In the genomic region with DNA sequence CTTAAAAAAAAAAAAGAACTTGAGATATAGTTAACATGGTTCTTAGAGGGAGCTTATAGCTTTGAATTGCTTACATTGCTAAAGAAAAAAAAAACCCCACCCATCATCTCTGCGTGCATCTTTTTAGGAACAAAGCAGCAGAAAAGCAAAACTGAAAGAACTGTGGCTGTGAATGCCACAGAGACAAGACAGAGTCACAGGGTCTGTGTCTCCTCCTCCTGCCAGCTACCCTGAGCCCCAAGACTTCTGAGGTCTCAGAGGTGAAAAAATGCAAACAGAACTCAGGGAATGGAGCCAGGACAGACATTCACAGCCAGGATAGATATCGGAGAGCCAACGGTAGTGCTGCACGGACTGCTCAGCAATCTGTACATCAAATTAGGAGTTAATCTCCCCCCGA, we compare ENCODE assay signal across 11 mouse cellular contexts. TPM values are rescaled to one million over a fixed set of nuclear protein-coding genes. Genes with fewer than 3 reads are reported as not detected.
A peak's percentile ranks its signal among the peaks of the same experiment; 100 is the strongest.
DNase-seq lines count a peak whose midpoint lies in the region; ATAC-seq and TF ChIP-seq lines count a peak whose summit lies in the region.
"Had no signal": no experiment of that assay in that cellular context is flagged by ENCODE, and none has a peak within 500 bp of the region (broad histone marks: within the 10 kb centered on the region; RNA-seq: fewer than 3 reads in every experiment).

No protein-coding gene starts in this region.

- no peaks in the 10 kb centered on the region for H3K4me1 ChIP-seq in forebrain, postnatal 0 days (ENCODE audit: insufficient read depth)
- H3K4me1 ChIP-seq in forebrain, embryonic 11.5 days (replicated peaks; ENCODE audit: control insufficient read depth, insufficient read depth, low read length): no peaks in the 10 kb centered on the region
- peaks cover 33% of the 10 kb centered on the region for H3K4me1 ChIP-seq in liver, postnatal 0 days (ENCODE audit: insufficient read depth)
- H3K4me1 ChIP-seq in midbrain, embryonic 14.5 days (ENCODE audit: control insufficient read depth, insufficient read depth, low read length): no peaks in the 10 kb centered on the region
- H3K4me1 ChIP-seq: forebrain, embryonic 10.5 days; midbrain, embryonic 10.5 days had no signal

- intact Hi-C loops in left cerebral cortex, adult 2 months (cut with DNase I): loop anchor here (5.0 kb wide), 1 partner anchor 154 kb away; no protein-coding TSS in a partner anchor
- intact Hi-C loops in left cerebral cortex, postnatal 10 days (cut with DNase I): no loop called here

- DNase-seq in forebrain, postnatal 0 days: no peak
- no peak for DNase-seq in forebrain, embryonic 11.5 days (ENCODE audit: low spot score)
- peak; percentile 39 to 51 for DNase-seq in B cell, adult 2 months
- peak; percentile 27 for DNase-seq in c-Kit-negative CD71-positive TER-119-positive erythroid progenitor cells, embryonic 14.5 days (ENCODE audit: low read depth, low spot score)
- no peak for DNase-seq in liver, postnatal 0 days
- DNase-seq in left cerebral cortex, adult 2 months (ENCODE audit: extremely low spot score in 1 of 2, low spot score in 2 of 2): no peak
- no peak for DNase-seq in midbrain, embryonic 14.5 days
- DNase-seq in left cerebral cortex, postnatal 10 days (ENCODE audit: extremely low spot score in 1 of 2, low spot score in 2 of 2): no peak

- 46% methylated on average over 5 of the region's 5 CpGs for WGBS in forebrain, postnatal 0 days
- 84% methylated on average over 5 of the region's 5 CpGs for WGBS in forebrain, embryonic 11.5 days
- 32% methylated on average over 5 of the region's 5 CpGs for WGBS in liver, postnatal 0 days (ENCODE audit: insufficient replicate concordance)
- 88% methylated on average over 5 of the region's 5 CpGs for WGBS in midbrain, embryonic 14.5 days

- peak overlapping the region; percentile 6; the same call in 1 of the 2 replicates for H3K9ac ChIP-seq in forebrain, postnatal 0 days
- H3K9ac ChIP-seq in forebrain, embryonic 11.5 days (ENCODE audit: low read length): no peak overlapping the region
- peak overlapping the region; percentile 50 for H3K9ac ChIP-seq in liver, postnatal 0 days (replicated peaks)
- H3K9ac ChIP-seq in midbrain, embryonic 14.5 days (replicated peaks; ENCODE audit: low read length): no peak overlapping the region

- no peak overlapping the region for H3K4me3 ChIP-seq in forebrain, postnatal 0 days (ENCODE audit: low read depth, low read length)
- H3K4me3 ChIP-seq in forebrain, embryonic 11.5 days (ENCODE audit: low read depth, low read length): no peak overlapping the region
- peak overlapping the region; percentile 41 for H3K4me3 ChIP-seq in liver, postnatal 0 days (ENCODE audit: low read depth, low read length)
- H3K4me3 ChIP-seq in left cerebral cortex, adult 2 months: no peak overlapping the region
- H3K4me3 ChIP-seq in midbrain, embryonic 14.5 days (replicated peaks; ENCODE audit: low read depth, low read length): no peak overlapping the region
- H3K4me3 ChIP-seq: forebrain, embryonic 10.5 days; midbrain, embryonic 10.5 days had no signal

- H3K9me3 ChIP-seq in forebrain, postnatal 0 days (ENCODE audit: low read length): no peaks in the 10 kb centered on the region
- H3K9me3 ChIP-seq in forebrain, embryonic 11.5 days (ENCODE audit: control insufficient read depth, low read length): no peaks in the 10 kb centered on the region
- no peaks in the 10 kb centered on the region for H3K9me3 ChIP-seq in liver, postnatal 0 days (ENCODE audit: low read length)
- no peaks in the 10 kb centered on the region for H3K9me3 ChIP-seq in midbrain, embryonic 14.5 days (ENCODE audit: control insufficient read depth, low read length)
- H3K9me3 ChIP-seq: forebrain, embryonic 10.5 days; midbrain, embryonic 10.5 days had no signal

- no peak overlapping the region; the same call in 1 of the 2 replicates for H3K27ac ChIP-seq in forebrain, postnatal 0 days (ENCODE audit: low read depth, low read length)
- no peak overlapping the region for H3K27ac ChIP-seq in forebrain, embryonic 11.5 days (ENCODE audit: low read depth, low read length)
- H3K27ac ChIP-seq in liver, postnatal 0 days (ENCODE audit: low read depth): peak overlapping the region; percentile 74
- no peak overlapping the region for H3K27ac ChIP-seq in left cerebral cortex, adult 2 months
- H3K27ac ChIP-seq in midbrain, embryonic 14.5 days (replicated peaks; ENCODE audit: low read depth, low read length): no peak overlapping the region
- H3K27ac ChIP-seq: forebrain, embryonic 10.5 days; kidney, postnatal 0 days; midbrain, embryonic 10.5 days had no signal

- H3K27me3 ChIP-seq in forebrain, postnatal 0 days (ENCODE audit: insufficient read depth, low read length): no peaks in the 10 kb centered on the region
- no peaks in the 10 kb centered on the region for H3K27me3 ChIP-seq in forebrain, embryonic 11.5 days (ENCODE audit: control insufficient read depth, insufficient read depth, low read length)
- H3K27me3 ChIP-seq in liver, postnatal 0 days (ENCODE audit: insufficient read depth, low read length): no peaks in the 10 kb centered on the region
- no peaks in the 10 kb centered on the region for H3K27me3 ChIP-seq in midbrain, embryonic 14.5 days (ENCODE audit: control insufficient read depth, insufficient read depth, low read length)

- TF ChIP-seq EP300 in liver, postnatal 0 days (IDR thresholded peaks at IDR 0.05; ENCODE audit: low read depth): no peak

- H3K4me2 ChIP-seq in forebrain, postnatal 0 days (ENCODE audit: low read depth): no peak overlapping the region
- no peak overlapping the region for H3K4me2 ChIP-seq in forebrain, embryonic 11.5 days (ENCODE audit: low read depth, low read length, severe bottlenecking)
- peak overlapping the region; percentile 68 for H3K4me2 ChIP-seq in liver, postnatal 0 days (ENCODE audit: low read depth, low read length)
- H3K4me2 ChIP-seq in midbrain, embryonic 14.5 days (ENCODE audit: low read length): no peak overlapping the region

- TF ChIP-seq CTCF in forebrain, postnatal 0 days (IDR thresholded peaks at IDR 0.05; ENCODE audit: low read depth): no peak
- TF ChIP-seq CTCF in liver, postnatal 0 days (IDR thresholded peaks at IDR 0.05; ENCODE audit: low read depth): no peak
- TF ChIP-seq CTCF in left cerebral cortex, adult 2 months (IDR thresholded peaks at IDR 0.05): no peak

- ATAC-seq in forebrain, postnatal 0 days: no peak
- no peak for ATAC-seq in forebrain, embryonic 11.5 days (replicated peaks; ENCODE audit: low FRiP score)
- peak; percentile 21 for ATAC-seq in liver, postnatal 0 days
- no peak for ATAC-seq in midbrain, embryonic 14.5 days (ENCODE audit: low FRiP score, low TSS enrichment)

- no peaks in the 10 kb centered on the region for H3K36me3 ChIP-seq in forebrain, postnatal 0 days (ENCODE audit: insufficient read depth)
- no peaks in the 10 kb centered on the region for H3K36me3 ChIP-seq in forebrain, embryonic 11.5 days (ENCODE audit: control insufficient read depth, insufficient read depth, low read length)
- no peaks in the 10 kb centered on the region for H3K36me3 ChIP-seq in liver, postnatal 0 days (replicated peaks; ENCODE audit: insufficient read depth, low read length)
- no peaks in the 10 kb centered on the region for H3K36me3 ChIP-seq in midbrain, embryonic 14.5 days (ENCODE audit: control insufficient read depth, insufficient read depth, low read length)
- H3K36me3 ChIP-seq: forebrain, embryonic 10.5 days; midbrain, embryonic 10.5 days had no signal

RNA-seq across cellular contexts. Expression of gene Unc50, which starts 48.0 kb away (rescaled TPM):
- 78.3 and 88.8 TPM in 2 replicates for total RNA-seq in forebrain, postnatal 0 days (2014; rRNA removed)
- 125 and 139 TPM in 2 replicates for polyA plus RNA-seq in forebrain, postnatal 0 days (2015; fragmentation: Nextera tagmentation; extraction: Ambion mirVana)
- 115 and 131 TPM in 2 replicates for polyA plus RNA-seq in forebrain, embryonic 11.5 days (2014; fragmentation: Nextera tagmentation; extraction: Ambion mirVana)
- polyA plus RNA-seq in liver, postnatal 0 days (2015; fragmentation: Nextera tagmentation; extraction: Ambion mirVana): 77.0 and 78.6 TPM in 2 replicates
- total RNA-seq in left cerebral cortex, adult 2 months (2021): 10 to 100 TPM; 55.5 to 59.7 TPM
- polyA plus RNA-seq in midbrain, embryonic 14.5 days (2014; fragmentation: Nextera tagmentation; extraction: Ambion mirVana): 130 and 137 TPM in 2 replicates
- total RNA-seq in left cerebral cortex, postnatal 10 days (2021): 10 to 100 TPM; 57.8 to 63.8 TPM

RNA-seq across cellular contexts. Expression of gene Coa5, which starts 48.0 kb away (rescaled TPM):
- 36.2 and 45.3 TPM in 2 replicates for total RNA-seq in forebrain, postnatal 0 days (2014; rRNA removed)
- 28.5 and 37.1 TPM in 2 replicates for polyA plus RNA-seq in forebrain, postnatal 0 days (2015; fragmentation: Nextera tagmentation; extraction: Ambion mirVana)
- 58.1 and 59.0 TPM in 2 replicates for polyA plus RNA-seq in forebrain, embryonic 11.5 days (2014; fragmentation: Nextera tagmentation; extraction: Ambion mirVana)
- 19.6 and 23.0 TPM in 2 replicates for polyA plus RNA-seq in liver, postnatal 0 days (2015; fragmentation: Nextera tagmentation; extraction: Ambion mirVana)
- total RNA-seq in left cerebral cortex, adult 2 months (2021): 10 to 100 TPM; 63.5 to 64.2 TPM
- 59.4 and 73.9 TPM in 2 replicates for polyA plus RNA-seq in midbrain, embryonic 14.5 days (2014; fragmentation: Nextera tagmentation; extraction: Ambion mirVana)
- 10 to 100 TPM; 40.8 to 41.4 TPM for total RNA-seq in left cerebral cortex, postnatal 10 days (2021)

Comparison
In these comparisons a context has a peak if more than half of its experiments do, and no peak if none do; other contexts are left out.
1. H3K9ac ChIP-seq: peak in forebrain, postnatal 0 days (single experiment) and liver, postnatal 0 days (single experiment); none in forebrain, embryonic 11.5 days (single experiment) and midbrain, embryonic 14.5 days (single experiment).
2. DNase-seq: peak in B cell, adult 2 months (2 of 2) and c-Kit-negative CD71-positive TER-119-positive erythroid progenitor cells, embryonic 14.5 days (single experiment); none in forebrain, postnatal 0 days (single experiment), forebrain, embryonic 11.5 days (single experiment), liver, postnatal 0 days (single experiment), left cerebral cortex, adult 2 months (0 of 2), midbrain, embryonic 14.5 days (single experiment) and left cerebral cortex, postnatal 10 days (0 of 2).